Mouse (Mus musculus): Measurements from ENCODE around the gene Rasgrp3.

DNA sequence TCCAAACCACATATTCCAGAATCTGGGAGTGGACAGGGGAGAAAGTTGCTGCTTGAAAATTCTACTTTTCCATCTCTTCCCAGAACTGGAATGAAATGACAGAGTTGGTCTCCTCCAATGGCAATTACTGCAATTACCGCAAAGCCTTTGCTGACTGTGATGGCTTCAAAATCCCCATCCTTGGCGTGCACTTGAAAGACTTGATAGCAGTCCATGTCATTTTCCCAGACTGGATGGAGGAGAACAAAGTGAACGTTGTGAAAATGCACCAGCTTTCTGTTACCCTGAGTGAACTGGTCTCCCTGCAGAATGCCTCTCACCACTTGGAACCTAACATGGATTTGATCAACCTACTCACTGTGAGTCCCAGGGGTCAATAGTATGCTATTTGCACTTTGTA lies 67.3 kb downstream of the Rasgrp3 start:
- no peak for TF ChIP-seq CTCF (IDR thresholded peaks at IDR 0.05; ENCODE audit: extremely low read depth, insufficient read length, insufficient replicate concordance, low read depth, low read length)
- no peak for TF ChIP-seq POLR2A (IDR thresholded peaks at IDR 0.05; ENCODE audit: low read depth, low read length)
